Mouse (Mus musculus) fibroblast of lung, adult 2 months (primary cell): ENCODE results near the gene Fga.

Experiments
- DNase-seq: peaks from one replicate; pipeline ENCODE4 v3.0.0-alpha.2; 2011; ENCODE audit warnings: low read depth

The Fga gene

DNA sequence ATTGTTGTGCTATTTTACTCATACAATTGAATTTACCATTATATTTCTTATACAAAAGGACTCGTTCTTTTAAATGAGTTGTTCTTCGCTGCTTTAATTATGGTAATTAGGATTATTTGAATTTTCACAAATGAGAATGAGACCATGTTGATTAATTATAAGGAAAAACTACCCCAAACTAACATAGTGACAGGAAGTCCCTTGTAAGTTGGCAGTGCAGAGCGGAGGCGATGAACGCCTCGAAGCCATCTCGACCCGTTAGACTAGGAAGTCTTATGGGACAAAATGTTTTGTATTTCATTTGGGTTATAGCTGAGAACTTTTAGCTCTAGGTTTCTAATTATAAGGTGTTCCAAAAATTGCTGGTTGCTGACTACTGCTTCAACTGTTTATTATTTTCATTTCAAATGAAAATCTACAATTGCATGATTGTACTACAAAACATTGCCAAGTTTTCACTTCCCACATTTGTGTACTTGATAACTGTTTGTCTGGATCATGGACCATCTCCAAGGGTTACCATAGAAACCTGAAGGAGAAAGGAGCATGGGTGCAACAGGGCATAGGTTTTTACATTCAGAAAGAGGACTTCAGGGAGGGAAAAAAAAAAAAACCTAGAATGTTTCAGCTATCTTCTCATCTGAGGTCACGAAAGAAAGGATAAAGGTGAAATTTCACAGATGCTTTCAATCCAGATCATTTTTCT, 1.8 kb downstream of the Fga start:
- no peak for DNase-seq

DNA sequence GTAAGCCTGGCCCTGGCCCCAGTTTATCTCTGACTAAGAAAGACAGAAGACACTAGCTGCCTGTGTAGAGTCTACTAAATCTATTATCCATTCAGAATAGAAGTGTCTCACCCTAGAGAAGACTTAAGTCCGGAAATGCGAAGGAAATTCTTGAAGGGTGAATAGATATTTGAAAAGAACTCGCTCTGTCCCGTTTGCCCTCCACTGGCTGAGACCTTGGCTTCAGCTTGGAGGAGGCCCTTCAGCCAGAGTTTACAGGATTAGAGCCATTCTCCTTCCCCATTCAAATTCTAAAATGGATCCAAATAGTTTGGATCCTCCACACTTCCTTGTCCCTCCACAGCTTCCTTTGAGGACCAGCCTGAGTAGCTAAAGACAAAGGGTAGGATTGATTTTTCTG, 4.5 kb downstream of the Fga start:
- DNase-seq = no peak

DNA sequence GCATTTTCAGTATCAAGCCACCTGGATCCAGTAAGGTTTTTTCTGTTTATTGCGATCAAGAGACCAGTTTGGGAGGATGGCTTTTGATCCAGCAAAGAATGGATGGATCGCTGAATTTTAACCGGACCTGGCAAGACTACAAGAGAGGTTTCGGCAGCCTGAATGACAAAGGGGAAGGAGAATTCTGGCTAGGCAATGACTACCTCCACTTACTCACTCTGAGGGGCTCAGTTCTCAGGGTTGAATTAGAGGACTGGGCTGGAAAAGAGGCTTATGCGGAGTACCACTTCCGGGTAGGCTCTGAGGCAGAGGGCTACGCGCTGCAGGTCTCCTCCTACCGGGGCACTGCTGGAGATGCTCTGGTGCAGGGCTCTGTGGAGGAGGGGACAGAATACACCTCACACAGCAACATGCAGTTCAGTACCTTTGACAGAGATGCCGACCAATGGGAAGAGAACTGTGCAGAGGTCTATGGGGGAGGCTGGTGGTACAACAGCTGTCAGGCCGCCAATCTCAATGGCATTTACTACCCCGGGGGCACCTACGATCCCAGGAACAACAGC, 7.0 kb downstream of the Fga start:
- no peak for DNase-seq

DNA sequence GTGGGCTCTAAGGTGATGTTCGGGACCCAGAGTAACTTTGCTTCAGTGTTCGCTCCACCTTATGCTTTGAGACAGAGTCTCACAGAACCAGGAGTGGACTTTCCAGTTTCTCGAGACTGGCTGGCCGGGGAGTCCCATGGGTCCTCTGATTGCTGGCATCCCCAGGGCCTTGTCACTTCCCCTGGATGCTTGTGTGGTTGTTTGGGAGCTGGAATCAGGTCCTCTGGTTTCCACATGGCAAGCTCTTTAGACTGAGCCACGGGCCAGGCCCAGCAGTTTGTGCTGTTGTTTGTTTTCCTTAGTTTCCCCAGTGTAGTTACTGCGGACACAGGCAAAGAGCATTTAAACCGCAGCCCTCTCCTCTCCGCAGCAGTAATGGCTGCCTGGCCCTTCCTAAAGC, 7.9 kb downstream of the Fga start:
- DNase-seq = no peak

DNA sequence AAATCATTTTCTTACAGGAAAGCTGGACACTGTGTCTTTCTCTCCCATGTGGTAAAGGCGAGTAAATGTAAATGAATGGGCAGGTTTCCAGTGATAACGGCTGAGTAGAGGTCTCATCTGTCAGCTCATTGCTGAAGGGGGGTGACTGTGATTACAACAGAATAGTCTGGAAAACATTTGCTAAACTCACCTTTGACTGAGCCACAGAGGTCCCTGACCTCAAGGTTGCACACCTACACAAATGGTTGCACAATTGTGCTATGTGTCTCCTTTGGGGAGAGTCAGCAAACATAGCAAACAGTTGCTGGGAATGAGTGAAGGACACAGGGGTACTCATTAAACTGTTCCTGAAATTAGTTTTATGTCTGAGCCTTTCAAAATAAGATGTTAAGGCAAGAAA, 13.0 kb downstream of the Fga start:
- DNase-seq = no peak

DNA sequence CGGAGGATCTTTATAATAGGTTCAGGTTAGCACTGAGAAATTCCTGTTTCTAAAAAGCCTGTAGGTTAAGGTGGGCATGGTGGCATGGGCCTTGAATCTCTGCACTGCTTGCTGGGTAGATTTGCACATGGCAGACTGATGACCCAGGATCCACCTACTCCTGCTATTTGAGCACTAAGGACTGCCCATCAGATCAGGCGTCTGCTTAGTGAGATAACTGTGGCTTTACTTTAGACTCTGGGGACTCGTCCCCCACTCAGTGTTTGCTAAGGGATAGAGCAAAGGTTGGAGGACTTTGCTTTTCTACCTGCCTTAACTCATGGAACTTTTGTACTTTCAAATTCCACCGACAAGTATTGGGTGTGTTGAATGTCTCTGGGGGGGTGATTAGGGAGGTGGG, 13.8 kb downstream of the Fga start:
- DNase-seq = no peak

DNA sequence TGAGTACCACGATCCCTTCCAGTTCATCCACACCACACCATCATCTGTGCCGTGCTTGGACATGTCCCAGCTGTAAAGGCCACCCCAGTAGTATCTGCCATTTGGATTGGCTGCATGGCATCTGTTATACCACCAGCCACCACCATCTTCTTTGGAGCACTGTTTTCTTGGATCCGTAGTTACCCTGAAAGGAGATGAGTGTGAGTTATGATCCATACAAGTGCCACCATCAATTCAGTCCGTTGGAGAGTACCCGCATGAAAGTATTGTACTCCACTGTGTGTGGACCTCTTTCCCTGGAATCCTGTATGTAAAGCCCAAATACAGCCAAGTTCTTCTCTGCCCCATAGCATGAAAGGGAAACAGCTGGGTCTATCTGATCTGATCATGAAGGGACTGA, 16.6 kb downstream of the Fga start:
- DNase-seq = no peak

DNA sequence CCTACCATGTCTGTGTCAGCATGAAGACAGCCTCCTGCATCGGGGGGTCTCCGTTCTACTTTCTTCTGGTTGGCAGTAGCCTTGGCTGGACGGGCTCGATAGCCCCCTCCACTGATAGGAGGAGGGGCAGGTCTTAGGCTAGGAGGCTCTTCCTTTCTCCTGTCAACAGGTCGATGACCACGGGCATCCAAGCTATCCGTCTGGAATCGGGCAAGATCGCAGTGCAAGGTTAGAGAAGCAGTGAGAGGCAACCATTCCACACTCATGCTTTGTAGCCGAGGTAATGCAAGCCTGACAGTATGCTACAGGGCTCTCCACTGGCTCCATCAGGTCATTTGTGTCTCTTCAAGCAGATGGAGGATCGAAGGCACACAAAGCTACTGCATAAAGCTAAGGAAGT, 20.8 kb downstream of the Fga start:
- no peak for DNase-seq

DNA sequence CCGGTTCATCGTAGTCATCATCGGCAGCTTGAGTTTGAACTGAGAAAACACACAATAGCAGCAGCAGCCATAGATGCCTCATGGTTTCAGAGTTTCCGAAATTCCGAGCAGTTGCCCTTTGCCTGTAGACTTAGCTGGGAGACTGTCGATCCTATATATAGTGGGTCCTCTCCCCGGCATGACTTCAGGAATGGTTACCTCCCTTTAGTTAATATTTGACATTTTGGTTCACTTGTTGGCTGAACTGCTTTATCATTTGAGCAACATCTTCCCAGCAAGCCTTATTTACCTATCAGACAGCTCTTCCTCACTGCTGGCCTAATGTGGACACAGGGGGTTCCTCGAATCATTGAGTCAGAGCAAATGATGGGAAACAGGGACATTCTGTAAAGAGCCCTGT, 23.8 kb downstream of the Fga start, which contains the start of gene Fgb:
TSS of gene Fgb (minus strand) at position 184 of the 400 bp plus-strand sequence.
- no peak for DNase-seq

DNA sequence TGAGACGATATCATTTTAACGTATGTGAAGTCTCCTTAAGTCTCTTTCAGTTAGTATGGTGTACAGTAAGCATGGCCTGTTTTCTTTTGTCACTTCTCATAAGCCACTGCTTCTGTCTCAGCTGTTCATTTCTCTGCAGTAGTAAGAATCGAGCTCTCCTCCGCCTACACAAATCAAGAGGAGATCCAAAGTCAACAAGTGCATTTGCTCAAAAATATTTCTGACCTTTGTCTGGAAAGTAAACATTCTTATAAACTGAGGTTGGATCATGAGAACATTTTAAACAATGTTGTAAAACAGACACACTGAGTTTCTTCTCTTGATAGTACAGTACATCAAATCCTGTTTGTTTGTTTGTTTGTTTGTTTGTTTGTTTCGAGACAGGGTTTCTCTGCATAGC, 24.8 kb downstream of the Fga start:
- DNase-seq = no peak

DNA sequence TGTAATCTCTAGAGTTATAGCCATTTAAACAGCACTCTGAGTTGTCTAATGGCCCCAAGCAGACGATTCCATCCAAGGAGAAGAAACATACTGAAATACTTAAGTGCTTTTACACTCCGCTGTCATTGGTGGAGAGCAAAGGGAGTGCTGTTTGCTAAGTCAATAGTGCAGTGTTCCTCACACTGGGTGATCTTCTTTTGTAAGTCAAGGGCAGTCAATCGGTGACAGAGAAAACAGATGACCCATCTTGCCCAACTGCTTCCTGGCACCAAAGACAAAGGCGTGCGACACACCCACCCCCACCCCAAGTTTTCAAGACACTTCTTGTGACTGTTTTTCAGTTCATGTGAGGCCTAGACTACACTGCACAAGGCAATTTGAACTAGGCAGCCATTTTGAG, 26.2 kb downstream of the Fga start:
- no peak for DNase-seq

DNA sequence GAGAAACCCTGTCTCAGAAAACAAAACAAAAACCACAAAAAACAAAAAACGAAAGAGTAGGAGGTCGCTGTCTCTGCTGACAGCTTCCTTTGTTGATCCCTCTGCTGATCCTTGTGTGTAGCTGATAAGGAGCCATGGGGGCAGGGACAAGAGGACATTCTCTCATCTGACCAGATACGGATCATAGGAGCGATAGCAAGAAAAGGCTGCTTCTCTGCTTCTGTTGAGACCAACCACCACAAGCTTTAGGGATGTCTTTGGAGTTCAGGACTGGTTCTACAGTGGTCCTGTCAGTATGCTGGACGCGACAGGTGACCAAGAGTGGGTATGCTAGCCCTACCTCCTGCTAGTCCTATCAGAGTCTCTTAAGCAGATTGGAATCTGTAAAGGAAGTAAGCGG, 27.2 kb downstream of the Fga start:
- DNase-seq = no peak

DNA sequence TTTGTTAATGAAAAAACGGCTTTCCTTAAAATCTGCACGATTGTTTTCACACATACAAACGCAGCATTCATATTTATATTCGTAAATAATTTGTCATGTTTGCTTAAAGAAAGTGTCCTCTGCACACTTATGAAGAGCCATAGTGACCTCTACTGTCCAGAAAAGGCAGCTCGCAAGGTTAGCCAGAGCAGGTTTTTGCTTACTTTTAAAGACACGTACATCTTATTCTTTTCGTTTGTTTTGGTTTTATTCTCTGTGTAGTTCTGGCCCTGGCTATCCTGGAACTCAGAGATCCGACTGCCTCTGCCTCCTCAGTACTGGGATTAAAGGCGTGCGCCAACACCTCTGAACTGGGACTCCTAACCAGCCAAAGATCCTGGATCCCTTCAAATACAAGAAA, 27.9 kb downstream of the Fga start:
- peak; percentile 26 for DNase-seq

DNA sequence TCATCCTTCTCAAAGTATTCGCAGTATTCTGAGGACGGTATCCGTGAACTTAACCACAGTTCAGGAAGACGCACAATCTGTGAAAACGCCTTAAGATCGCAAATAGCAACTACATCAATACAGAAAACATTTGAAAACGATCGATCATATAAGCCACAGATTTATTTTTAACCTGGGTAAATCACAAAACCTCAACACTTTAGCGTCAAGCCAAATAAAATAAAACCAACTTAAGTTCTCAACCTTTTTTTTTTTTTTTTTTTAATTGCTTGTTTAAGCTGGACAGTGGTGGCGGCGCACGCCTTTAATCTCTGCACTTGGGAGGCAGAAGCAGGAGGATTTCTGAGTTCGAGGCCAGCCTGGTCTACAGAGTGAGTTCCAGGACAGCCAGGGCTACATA, 28.9 kb downstream of the Fga start:
- no peak for DNase-seq

DNA sequence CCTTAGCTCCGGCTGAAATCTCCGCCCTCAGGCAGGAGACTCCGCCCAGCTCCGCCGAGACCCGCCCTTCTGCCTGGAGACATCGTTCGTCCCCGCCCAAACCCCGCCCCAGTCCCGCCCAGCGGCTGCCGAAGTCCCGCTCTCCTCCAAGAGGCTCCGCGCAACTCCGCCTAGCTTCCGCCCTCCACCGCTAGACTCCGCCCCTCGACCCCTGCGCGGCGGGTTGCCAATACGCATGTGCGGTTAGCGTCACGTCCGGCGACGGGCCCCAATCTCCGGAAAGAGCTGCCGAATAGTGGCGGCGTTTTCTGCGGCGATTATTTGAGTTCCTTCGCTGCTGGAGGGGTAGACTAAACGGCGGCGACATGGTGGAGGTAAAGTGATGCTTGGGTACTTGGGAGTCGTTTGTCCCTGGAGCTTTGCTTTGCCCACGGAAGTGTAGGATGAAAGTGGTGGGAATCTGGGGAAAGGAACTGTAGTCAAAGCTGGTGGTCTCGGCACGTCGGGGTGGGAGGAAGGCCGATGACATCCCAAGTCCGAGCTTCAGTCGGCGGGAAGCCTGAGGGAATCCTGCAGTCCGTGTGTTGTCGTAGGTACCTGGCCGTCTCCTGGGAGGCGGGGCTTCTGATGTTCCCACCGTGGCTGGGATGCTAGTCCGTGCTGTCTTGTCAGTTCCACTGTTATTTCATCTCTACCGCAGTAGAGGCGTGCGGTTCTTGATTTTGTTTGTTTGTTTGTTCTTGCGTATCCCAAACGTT, 29.6 kb downstream of the Fga start, which contains the start of gene Plrg1:
TSS of gene Plrg1 (plus strand) at position 242 of the 758 bp plus-strand sequence.
- peak; percentile 93 for DNase-seq

DNA sequence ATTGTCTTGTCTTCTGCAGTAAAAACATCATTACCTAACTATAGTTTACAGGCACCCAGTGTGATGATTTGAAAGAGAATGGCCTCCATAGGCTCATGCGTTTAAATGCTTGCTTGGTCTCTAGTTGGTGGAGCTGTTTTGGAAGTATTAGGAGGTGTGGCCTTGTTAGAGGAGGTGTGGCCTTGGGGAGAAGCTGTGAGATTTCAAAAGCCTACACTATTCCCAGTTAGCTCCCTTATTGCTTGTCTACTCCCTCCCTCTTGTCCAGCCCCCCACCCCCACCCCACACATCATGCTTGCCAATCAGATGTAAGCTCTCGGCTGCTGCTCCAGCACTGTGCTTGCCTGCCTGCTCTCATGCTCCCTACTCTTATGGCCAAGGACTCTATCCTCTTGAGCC, 31.2 kb downstream of the Fga start:
- DNase-seq = no peak

DNA sequence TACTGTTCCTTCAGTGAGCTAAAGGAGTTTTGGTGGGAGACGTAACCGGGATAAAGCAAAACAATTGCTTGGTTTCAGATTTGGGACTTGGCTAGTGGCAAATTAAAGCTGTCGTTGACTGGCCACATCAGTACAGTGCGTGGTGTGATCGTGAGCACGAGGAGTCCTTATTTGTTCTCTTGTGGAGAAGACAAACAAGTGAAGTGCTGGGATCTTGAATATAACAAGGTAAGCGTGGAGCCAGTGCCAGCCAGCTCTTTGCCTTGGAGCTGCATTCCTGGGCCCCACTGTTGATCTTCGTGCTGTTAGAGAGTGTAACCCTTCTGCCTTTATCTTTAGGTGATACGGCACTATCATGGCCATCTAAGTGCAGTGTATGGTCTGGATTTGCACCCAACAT, 42.0 kb downstream of the Fga start:
- DNase-seq = no peak

DNA sequence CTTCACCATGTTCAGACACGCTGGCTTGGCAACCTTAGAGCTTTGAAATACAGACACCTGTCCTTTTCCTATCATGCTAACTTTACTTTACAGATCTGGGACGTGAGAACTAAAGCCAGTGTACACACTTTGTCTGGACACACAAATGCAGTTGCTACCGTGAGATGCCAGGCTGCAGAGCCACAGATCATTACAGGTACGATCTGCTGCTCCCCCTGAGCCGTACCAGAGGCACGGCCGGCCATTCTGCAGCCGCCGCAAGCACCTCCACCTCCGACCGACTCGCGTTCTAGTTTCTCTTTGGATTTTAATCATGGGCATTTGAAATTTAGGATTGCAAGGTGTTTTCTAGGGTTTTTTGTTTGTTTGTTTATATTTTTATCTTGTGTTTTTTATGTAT, 43.0 kb downstream of the Fga start:
- DNase-seq = no peak

DNA sequence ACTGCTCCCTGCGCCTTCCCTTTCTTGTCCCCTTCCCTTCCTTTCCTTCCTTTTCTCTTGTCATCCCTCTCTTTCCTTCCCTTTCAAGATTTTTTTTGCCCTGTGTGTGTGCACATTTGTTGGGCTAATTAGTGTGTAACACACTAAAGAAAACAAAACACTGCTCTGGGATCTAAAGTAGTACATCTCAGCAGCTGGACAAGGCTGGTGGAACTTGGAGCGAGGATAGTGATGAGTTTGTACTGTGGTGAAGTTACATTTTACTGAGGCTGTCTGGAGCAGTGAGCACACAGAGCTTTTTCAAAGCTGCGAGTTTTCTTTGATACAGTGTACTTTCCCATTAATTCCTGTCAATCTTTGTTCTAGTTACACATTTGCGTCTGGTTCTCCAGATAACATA, 44.4 kb downstream of the Fga start:
- no peak for DNase-seq

DNA sequence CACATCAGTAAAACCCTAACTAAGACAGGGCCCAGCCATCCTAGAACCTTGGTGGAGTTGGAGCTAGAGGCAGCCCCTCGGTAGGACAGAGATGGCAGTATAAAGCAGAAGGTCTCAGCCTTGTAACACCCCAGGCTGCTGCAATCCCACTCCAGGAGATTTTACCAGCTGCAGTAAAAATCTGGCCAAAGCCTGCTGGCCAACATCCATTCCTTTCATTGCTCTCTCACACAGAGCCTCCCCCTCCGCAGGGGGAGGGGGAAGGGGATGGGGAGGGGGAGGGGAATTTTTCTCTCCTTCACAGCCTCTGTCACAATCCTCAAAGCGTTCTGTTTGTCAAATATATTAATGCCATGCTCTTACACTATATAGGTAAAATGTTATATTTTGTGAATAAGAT, 50.7 kb downstream of the Fga start:
- DNase-seq = no peak

DNA sequence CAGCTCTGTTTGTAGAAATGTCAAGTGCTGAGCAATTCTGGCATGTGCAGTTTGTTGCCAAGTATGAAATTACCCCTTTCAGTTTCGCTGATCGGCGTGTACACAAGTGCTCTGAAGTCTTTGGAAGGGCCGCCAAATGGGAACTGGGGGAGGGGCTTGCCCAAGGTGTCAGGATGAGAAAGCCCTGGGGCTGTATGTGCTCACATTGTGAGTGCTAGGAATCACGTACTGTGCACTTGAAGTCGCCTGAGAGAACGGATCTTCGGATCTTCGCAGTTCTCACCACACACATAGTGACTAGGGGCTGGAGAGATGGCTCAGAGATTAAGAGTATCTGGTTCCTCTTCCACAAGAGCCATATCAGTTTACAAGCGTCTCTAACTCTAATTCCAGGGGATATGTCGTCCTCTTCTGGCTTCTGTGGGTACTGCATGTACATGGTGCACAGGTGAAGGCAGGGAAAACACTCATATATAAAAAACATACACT, 54.7 kb downstream of the Fga start:
- DNase-seq = no peak
